Mouse (Mus musculus): Measurements from ENCODE around the gene Olfr678. TPM values are rescaled to one million over a fixed set of nuclear protein-coding genes. Genes with fewer than 3 reads are reported as not detected.
"Not testable (repeated sequence)": the region's sequence is repeated elsewhere in the genome, so short reads cannot be mapped to it uniquely, and the experiment has no call there.

The Olfr678 gene
- total RNA-seq (2021): not detected in 2 replicates
- long read RNA-seq, experiment 1: 0 reads
- long read RNA-seq, experiment 2: 0 reads

DNA sequence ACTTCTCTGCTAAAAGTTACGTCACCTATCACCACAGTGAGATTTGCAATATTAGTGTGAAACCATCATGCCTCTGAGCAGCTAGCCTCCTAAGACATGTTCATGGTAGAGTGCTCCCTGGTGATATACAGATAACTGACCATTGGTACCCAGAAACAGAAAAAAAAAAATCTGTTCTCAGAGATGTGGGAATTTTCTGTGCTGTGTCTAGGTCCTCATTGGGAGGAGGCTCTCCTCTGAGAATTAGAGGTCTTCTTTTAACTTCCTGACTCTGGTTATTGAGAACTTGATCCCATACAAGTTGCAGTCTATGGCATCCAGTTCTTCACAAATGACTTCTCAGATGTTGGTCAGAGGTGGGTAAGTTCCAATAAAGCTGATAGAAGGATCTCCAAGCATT is at the start of gene Olfr678:
Gene Olfr678 (plus strand): TSS at position 301 of the 400 bp plus-strand sequence.
- DNase-seq: no peak

DNA sequence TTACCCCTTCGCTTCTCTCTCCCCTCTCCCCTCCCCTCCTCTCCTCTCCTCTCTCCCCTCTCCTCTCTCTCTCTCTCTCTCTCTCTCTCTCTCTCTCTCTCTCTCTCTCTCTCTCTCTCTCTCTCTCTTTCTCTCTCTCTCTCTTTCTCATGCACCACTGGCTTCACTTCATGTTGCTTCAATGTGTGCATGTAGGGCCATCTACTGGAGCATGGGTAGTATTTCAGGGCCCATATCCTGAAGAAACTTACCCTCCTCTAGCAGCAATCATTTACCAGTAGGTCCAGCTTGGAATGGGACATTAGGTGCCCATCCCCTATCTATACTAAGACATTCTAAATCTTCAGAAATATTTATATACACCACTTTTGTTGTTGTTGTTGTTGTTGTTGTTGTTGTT is 41.7 kb upstream of the Olfr678 start:
- no peak for DNase-seq

DNA sequence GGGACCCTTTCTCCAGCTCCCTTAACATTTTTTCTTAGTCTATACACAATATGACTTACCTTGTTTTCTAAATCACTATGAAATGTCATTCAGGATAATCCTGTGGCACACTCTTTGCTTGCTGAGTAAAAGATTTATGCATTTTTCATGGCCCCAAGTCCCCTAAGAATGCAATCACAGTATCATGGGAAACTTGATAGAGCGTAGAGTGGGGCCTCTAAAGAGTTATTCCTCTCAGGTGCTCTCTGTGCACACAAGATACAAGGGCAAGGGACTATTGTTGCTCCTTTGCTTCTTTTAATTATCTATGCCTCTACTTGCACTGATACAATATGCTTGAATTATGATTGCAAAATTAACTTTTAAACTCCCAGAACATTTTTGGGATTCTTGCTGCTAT is 35.9 kb upstream of the Olfr678 start, which contains the start of gene Olfr675:
Gene Olfr675 (minus strand): TSS at position 101 of the 400 bp plus-strand sequence.
- DNase-seq: no peak

DNA sequence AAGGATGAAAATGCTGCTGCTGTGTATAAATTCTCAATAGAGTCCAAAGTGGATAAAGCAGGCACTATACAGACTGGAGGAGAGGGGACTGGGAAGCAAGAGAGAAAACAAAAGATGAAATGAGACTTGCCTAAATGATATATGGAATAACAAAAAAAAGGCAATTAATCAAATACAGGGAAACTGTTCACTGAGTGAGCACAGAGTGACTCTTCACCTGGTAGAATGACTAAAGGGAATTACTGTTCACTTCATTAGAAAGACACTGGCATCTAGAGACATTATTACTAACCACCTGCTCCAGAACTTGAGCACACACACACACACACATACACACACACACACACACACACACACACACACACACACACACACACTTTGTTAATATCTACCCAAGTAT is 31.9 kb upstream of the Olfr678 start, which contains the start of gene Olfr676:
Gene Olfr676 (plus strand): TSS at position 301 of the 400 bp plus-strand sequence.
- DNase-seq: no peak

DNA sequence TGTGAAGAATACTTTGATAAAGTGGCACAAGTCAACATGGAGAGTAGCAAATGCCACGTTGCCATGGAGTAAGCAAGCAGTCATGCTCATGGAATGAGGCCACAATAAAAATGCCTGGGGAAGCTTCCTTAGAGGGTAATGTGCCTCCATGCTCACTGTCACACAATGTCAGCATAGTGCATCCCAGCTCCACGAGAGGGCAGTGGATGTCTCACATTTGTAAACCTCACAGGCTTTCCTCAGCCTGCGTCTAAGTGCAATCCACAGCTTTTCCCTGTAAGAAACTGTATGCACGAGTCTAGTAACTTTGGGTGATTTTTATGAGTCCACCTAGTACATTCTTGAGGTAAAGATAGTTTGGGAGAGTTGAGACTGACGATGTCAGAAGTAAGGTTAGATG is 30.4 kb upstream of the Olfr678 start:
- DNase-seq: not testable (repeated sequence)

DNA sequence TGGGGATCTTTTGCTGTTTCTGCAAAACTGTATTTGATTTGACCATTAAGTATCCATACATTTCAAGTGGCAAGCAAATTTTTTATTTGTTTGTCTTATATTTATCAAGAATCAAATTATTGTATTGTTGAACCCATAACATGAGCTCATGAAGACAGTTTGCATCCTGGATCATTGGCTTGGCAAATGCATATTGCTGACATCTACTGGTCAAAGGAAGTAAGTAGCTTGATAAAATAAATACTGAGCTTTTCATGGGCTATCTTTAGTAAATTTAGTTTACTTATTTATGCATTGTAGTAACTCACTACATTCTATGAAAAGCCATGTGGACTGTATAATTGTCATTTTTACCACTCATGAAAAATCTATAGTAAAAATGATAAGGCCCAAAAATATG is 5.3 kb upstream of the Olfr678 start:
- no peak for DNase-seq

DNA sequence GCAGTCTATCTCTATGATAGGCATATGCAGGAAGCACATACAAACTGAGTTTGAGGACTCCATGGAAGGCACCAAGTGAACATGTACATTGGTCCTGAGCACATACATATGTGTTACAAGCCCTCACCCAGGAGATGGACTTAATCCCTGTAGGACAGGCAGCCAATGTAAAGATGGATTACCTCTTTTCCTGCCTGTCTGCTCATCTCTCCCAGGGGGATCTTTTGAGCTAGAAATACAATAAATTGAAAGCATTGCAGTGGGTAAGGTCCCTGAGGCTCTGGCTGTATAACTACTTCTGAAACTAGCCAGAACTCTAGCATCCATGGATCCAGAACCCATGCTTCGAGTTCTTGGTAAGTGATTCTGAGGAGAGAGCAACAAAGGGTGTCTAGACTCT is 16.6 kb downstream of the Olfr678 start, which contains the start of gene Olfr679:
Gene Olfr679 (plus strand): TSS at position 301 of the 400 bp plus-strand sequence.
- no peak for DNase-seq

DNA sequence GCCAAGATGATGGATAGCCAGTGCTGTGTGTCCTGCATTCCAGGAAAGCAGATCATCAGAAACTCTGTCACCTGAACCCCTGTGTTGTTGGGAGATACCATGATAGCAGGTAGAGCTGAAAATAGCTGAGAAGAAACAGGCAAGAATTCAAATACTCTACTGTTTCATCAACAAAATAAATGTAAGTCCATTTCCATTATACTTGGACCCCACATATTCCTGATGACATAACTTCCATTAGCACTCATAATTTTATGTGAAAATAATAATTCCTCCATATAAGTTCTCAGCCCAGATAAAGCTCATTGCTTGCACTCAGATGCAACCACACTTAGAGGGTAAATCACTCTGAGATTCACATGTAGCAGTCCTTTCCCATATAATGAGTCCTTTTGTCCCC is 28.4 kb downstream of the Olfr678 start, which contains the start of gene Olfr680-ps1:
Gene Olfr680-ps1 (minus strand): TSS at position 101 of the 400 bp plus-strand sequence.
- DNase-seq: not testable (repeated sequence)

DNA sequence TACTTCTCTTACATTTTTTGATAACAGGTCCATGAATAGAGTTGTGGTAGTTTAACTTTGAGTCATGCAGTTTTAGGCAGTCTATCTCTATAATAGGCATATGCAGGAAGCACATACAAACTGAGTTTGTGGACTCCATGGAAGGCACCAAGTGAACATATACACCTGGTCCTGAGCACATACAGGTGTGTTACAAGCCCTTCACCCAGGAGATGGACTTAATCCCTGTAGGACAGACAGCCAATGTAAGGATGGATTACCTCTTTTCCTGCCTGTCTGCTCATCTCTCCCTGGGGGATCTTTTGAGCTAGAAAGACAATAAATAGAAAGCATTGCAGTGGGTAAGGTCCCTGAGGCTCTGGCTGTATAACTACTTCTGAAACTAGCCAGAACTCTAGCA is 52.3 kb downstream of the Olfr678 start, which contains the start of gene Olfr681:
Gene Olfr681 (plus strand): TSS at position 301 of the 400 bp plus-strand sequence.
- DNase-seq: no peak

Other genes starting within 250 kb of the Olfr678 start
- not detected in 2 replicates for gene Usp17lb, start 221.9 kb upstream of the Olfr678 start, total RNA-seq (2021)
- gene Usp17la, start 207.5 kb upstream of the Olfr678 start, total RNA-seq (2021): not detected in 2 replicates
- gene Olfr665, start 186.4 kb upstream of the Olfr678 start, total RNA-seq (2021): not detected in 2 replicates
- not detected in 2 replicates for gene Olfr666, start 168.5 kb upstream of the Olfr678 start, total RNA-seq (2021)
- gene Olfr667, start 143.0 kb upstream of the Olfr678 start, total RNA-seq (2021): not detected in 2 replicates
- gene Olfr668, start 136.4 kb upstream of the Olfr678 start, total RNA-seq (2021): not detected in 2 replicates
- not detected in 2 replicates for gene Olfr669, start 130.2 kb upstream of the Olfr678 start, total RNA-seq (2021)
- not detected in 2 replicates for gene Olfr670, start 101.9 kb upstream of the Olfr678 start, total RNA-seq (2021)
- gene Olfr671, start 85.3 kb upstream of the Olfr678 start, total RNA-seq (2021): not detected in 2 replicates
- not detected in 2 replicates for gene Olfr672, start 62.4 kb upstream of the Olfr678 start, total RNA-seq (2021)
- not detected in 2 replicates for gene Olfr675, start 36.0 kb upstream of the Olfr678 start, total RNA-seq (2021)
- gene Olfr676, start 31.8 kb upstream of the Olfr678 start, total RNA-seq (2021): not detected in 2 replicates
- not detected in 2 replicates for gene Olfr677, start 13.1 kb upstream of the Olfr678 start, total RNA-seq (2021)
- gene Olfr679, start 16.7 kb downstream of the Olfr678 start, total RNA-seq (2021): not detected in 2 replicates
- not detected in 2 replicates for gene Olfr680-ps1, start 28.3 kb downstream of the Olfr678 start, total RNA-seq (2021)
- not detected in 2 replicates for gene Olfr681, start 52.4 kb downstream of the Olfr678 start, total RNA-seq (2021)
- not detected in 2 replicates for gene Olfr683, start 82.5 kb downstream of the Olfr678 start, total RNA-seq (2021)
- not detected in 2 replicates for gene Olfr684, start 99.2 kb downstream of the Olfr678 start, total RNA-seq (2021)
- not detected in 2 replicates for gene Olfr685, start 121.5 kb downstream of the Olfr678 start, total RNA-seq (2021)
- not detected in 2 replicates for gene Olfr686, start 143.0 kb downstream of the Olfr678 start, total RNA-seq (2021)
- gene Olfr688, start 223.6 kb downstream of the Olfr678 start, total RNA-seq (2021): not detected in 2 replicates
- gene Olfr689, start 246.7 kb downstream of the Olfr678 start, total RNA-seq (2021): not detected in 2 replicates

All from adrenal gland, postnatal 14 days (tissue).